Mouse (Mus musculus): Measurements from ENCODE around the gene Eya3. TPM values are rescaled to one million over a fixed set of nuclear protein-coding genes. Genes with fewer than 3 reads are reported as not detected.

Eya3 gene
- polyA plus RNA-seq, 1 experiment from 2014 or later: 14.4 TPM

DNA sequence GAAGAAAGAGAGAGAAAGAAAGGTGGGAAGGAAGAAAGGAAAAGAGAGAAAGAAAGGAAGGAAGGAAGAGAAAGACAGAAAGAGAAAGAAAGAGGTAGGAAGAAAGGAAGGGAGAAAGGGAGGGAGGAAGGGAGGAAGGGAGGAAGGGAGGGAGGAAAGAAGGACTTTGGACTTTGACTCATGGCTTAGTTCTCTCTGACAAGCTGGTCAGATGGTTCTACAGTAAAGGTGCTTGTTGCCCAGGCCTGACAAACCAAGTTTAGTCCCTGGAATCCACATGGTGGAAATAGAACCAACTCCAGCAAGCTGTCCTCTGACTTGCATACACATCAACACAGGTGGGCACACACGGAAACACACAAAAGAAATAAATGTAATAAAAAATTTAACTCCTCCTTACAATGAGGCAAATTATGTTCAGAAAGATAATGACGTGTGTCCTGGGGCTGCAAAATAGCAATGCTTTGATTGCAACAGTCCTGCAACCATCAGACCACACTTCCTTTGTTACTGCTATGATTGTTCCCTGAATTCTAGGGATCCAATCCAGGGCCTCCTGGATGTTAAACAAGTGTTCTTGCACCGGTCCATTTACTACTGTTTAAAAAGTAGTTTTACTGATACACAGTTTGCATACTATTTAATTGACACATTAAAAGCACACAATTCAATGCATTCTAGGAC, 28.3 kb upstream of the Eya3 start:
- H3K36me3 ChIP-seq (replicated peaks): no peaks in the 10 kb centered on the region
- no peak overlapping the region for H3K27ac ChIP-seq (replicated peaks)
- 0 out of 2 replicates have a peak, but pooled peaks cover 5% of the 10 kb centered on the region for H3K9me3 ChIP-seq (replicated peaks)
- 51% methylated on average over 3 of the region's 3 CpGs for WGBS (ENCODE audit: insufficient replicate concordance)
- H3K4me2 ChIP-seq: no peak overlapping the region
- no peaks in the 10 kb centered on the region for H3K4me1 ChIP-seq (replicated peaks)
- no peak overlapping the region for H3K9ac ChIP-seq
- no peak overlapping the region for H3K4me3 ChIP-seq (replicated peaks)
- H3K27me3 ChIP-seq: peaks cover 3% of the 10 kb centered on the region; the same call in 1 of the 2 replicates
- ATAC-seq (ENCODE audit: insufficient read depth): no peak

DNA sequence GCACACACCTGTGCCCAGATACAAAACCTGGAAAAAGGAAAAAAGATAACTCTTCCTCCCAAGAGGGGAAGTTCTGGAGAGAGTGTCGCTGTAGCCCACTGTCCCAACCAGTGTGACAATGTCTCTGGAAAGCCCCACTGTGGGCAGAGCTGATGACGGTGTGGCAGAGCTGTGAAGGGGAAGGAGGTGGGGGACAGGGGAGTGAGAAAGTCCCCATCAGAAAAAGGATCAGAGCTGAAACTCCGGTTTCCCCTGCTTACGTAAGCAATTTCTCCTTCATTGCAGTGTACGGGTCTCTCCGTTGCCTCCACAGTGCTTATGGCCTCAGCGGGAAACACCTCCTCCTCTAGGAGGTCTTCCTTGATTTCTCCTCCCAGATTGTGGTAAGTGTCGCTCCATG, 27.5 kb upstream of the Eya3 start:
- H3K4me2 ChIP-seq: no peak overlapping the region
- no peak for ATAC-seq (ENCODE audit: insufficient read depth)
- H3K4me3 ChIP-seq (replicated peaks): no peak overlapping the region
- no peak overlapping the region for H3K27ac ChIP-seq (replicated peaks)
- no peaks in the 10 kb centered on the region for H3K36me3 ChIP-seq (replicated peaks)
- peaks cover 3% of the 10 kb centered on the region; the same call in 1 of the 2 replicates for H3K27me3 ChIP-seq
- H3K4me1 ChIP-seq (replicated peaks): no peaks in the 10 kb centered on the region
- H3K9ac ChIP-seq: no peak overlapping the region
- H3K9me3 ChIP-seq (replicated peaks): 0 out of 2 replicates have a peak, but pooled peaks cover 5% of the 10 kb centered on the region
- 62% methylated on average over 8 of the region's 8 CpGs for WGBS (ENCODE audit: insufficient replicate concordance)

DNA sequence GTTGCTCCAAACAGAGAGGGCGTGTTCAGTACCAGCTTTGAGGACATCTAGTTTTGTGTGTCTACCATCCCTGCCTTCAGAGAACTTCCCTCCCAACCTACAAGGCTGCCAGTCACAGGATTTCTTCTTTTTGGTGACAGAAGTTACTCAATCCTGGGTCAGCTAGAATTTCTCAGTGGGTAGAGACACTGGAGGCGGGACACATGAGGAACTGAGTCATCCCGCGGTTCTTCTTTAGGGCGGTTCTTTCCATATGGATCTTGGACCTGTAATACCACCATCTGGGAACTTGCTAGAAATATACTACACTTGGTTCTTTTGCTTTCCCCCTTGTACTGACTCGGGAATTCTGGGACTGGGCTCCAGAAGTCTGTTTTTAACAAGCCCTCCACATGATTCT, 20.9 kb upstream of the Eya3 start:
- no peak overlapping the region for H3K9ac ChIP-seq
- WGBS (ENCODE audit: insufficient replicate concordance): 72% methylated on average over 6 of the region's 6 CpGs
- H3K36me3 ChIP-seq (replicated peaks): no peaks in the 10 kb centered on the region
- no peak overlapping the region for H3K27ac ChIP-seq (replicated peaks)
- H3K27me3 ChIP-seq: no peaks in the 10 kb centered on the region
- H3K4me1 ChIP-seq (replicated peaks): peaks cover 18% of the 10 kb centered on the region
- no peak for ATAC-seq (ENCODE audit: insufficient read depth)
- H3K9me3 ChIP-seq (replicated peaks): 0 out of 2 replicates have a peak, but pooled peaks cover 5% of the 10 kb centered on the region
- no peak overlapping the region for H3K4me2 ChIP-seq
- no peak overlapping the region for H3K4me3 ChIP-seq (replicated peaks)

DNA sequence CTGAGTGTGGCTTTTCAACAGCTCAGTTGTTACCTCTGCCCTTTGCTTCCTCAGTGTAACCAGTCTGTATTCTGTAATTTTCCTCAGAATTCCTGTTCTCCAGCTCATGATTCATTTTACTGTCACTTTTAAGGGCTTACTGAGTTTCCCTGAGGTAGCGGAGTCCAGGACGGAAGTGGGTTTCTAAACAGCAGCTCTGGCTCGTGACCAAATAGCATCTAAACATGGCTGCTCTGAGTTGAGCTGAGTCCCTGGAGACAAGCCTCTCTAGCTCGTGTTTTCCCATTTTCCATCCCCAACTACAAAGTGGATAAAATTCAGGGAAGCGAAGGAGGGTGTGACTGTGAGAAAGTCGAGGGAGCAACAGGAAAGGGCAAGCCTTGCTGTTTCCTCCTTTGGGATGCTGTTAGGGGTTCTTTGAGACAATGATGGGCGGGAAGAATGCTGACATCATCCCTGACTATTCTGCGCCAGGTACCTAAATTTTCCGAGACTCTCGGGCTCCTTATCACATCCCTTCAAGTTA, 19.9 kb upstream of the Eya3 start:
- Histone ChIP-seq H3K4me2 (no peak overlapping the region), H3K27me3 (no peaks in the 10 kb centered on the region), H3K4me1 (replicated peaks) (peaks cover 26% of the 10 kb centered on the region), H3K4me3 (replicated peaks) (no peak overlapping the region), H3K9ac (no peak overlapping the region), H3K27ac (replicated peaks) (no peak overlapping the region), H3K9me3 (replicated peaks) (0 out of 2 replicates have a peak, but pooled peaks cover 5% of the 10 kb centered on the region), H3K36me3 (replicated peaks) (no peaks in the 10 kb centered on the region)
- no peak for ATAC-seq (ENCODE audit: insufficient read depth)
- 71% methylated on average over 10 of the region's 10 CpGs for WGBS (ENCODE audit: insufficient replicate concordance)

DNA sequence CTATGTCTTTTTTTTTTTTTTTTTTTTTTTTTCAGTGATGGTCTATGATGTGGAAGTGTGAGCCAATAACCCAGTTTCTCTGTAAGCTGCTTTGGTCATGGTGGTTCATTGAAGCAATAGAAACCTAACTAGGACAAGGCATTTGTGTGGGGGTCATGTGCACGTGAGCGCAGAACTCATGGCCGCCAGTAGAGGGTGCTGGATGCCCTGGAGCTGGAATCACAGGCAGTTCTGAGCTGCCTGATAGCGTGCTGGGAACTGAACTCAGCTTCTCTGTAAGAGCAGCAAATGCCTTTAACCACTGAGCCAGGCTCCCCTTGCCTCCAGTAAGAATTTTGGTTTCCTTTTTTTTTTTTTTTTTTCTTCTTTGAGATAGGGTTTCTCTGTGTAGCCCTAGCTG, 18.7 kb upstream of the Eya3 start:
- Histone ChIP-seq H3K4me3 (replicated peaks) (no peak overlapping the region), H3K27me3 (no peaks in the 10 kb centered on the region), H3K9ac (no peak overlapping the region), H3K4me1 (replicated peaks) (peaks cover 37% of the 10 kb centered on the region), H3K4me2 (no peak overlapping the region), H3K36me3 (replicated peaks) (no peaks in the 10 kb centered on the region), H3K9me3 (replicated peaks) (0 out of 2 replicates have a peak, but pooled peaks cover under 1% of the 10 kb centered on the region), H3K27ac (replicated peaks) (no peak overlapping the region)
- WGBS (ENCODE audit: insufficient replicate concordance): 85% methylated on average over 4 of the region's 4 CpGs
- no peak for ATAC-seq (ENCODE audit: insufficient read depth)

DNA sequence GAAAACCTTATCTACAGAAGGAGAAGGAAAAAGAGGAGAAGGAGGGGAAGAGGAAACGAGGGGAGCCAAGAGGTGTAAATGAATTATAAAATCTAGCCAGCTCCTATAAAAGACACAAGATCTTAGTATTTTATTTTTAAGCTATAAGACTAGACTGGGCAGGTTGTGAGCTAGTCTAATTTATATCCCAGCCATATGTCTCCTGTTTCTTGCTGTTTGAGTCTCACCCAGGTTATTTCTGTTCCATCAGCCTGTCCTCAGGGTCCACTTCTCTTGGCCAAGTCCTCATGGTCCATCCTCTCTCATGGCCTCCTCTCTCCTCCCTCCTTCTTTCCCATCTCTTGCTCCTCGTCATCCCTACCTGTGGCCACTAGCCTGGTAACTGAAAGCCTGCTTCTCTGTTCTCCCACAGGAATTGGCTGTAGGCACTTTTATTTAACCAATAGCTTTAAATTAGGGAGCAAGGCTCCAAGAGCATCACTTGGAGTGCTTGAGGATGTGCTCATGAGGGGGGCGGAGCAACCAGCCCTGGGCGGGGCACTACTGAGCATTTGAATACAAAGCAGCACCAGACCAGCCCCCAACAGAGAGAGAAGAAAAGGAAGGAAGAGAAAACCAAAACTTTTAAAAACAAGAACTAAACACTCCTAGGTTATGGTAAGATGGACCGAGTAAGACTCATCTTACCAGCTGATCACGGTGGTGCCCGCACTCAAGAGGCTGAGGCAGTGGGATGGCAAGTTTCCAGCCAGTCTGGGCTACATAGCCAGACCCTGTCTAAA, 17.3 kb upstream of the Eya3 start:
- no peak for ATAC-seq (ENCODE audit: insufficient read depth)
- Histone ChIP-seq H3K9me3 (replicated peaks) (no peaks in the 10 kb centered on the region), H3K4me2 (no peak overlapping the region), H3K36me3 (replicated peaks) (no peaks in the 10 kb centered on the region), H3K27me3 (no peaks in the 10 kb centered on the region), H3K4me1 (replicated peaks) (peaks cover 45% of the 10 kb centered on the region), H3K27ac (replicated peaks) (0 out of 2 replicates have a peak overlapping the region, but pooled peaks have one; percentile 43), H3K9ac (no peak overlapping the region), H3K4me3 (replicated peaks) (no peak overlapping the region)
- WGBS (ENCODE audit: insufficient replicate concordance): 58% methylated on average over 7 of the region's 7 CpGs

DNA sequence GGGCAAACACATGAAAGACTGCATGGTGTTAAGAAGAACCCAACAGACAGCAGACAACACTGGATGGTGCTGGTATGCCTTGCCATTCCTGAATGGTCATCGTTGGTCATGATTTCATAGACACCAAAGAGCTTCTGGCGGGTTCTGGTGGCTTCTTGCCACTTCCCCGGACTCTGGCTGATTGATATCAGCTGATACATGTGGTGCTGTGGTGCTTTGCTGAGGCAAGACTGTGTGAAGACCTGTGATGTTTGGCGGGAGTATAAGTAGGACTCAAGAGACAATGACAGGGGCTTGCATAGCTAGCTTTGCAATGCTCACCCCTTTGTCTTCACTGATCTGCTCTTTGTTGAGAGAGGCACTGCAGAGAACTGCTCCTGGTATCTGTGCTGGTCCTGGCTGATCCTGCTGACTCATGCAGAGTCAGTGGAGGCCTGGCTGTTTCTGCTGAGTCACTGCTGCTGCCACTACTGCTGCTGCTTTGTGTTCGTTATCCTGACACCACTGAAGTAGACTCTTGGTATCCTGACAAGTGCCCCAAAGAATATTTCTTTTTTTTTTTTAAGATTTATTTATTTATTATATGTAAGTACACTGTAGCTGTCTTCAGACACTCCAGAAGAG, 14.6 kb upstream of the Eya3 start:
- Histone ChIP-seq H3K36me3 (replicated peaks) (no peaks in the 10 kb centered on the region), H3K4me3 (replicated peaks) (no peak overlapping the region; the same call in 1 of the 2 replicates), H3K9ac (peak overlapping the region; percentile 43; the same call in 1 of the 2 replicates), H3K27ac (replicated peaks) (peak overlapping the region; percentile 94), H3K9me3 (replicated peaks) (no peaks in the 10 kb centered on the region), H3K4me2 (peak overlapping the region; percentile 52), H3K4me1 (replicated peaks) (peaks cover 52% of the 10 kb centered on the region), H3K27me3 (no peaks in the 10 kb centered on the region)
- peak; percentile 94 for ATAC-seq (ENCODE audit: insufficient read depth)
- WGBS (ENCODE audit: insufficient replicate concordance): 28% methylated on average over 5 of the region's 5 CpGs

DNA sequence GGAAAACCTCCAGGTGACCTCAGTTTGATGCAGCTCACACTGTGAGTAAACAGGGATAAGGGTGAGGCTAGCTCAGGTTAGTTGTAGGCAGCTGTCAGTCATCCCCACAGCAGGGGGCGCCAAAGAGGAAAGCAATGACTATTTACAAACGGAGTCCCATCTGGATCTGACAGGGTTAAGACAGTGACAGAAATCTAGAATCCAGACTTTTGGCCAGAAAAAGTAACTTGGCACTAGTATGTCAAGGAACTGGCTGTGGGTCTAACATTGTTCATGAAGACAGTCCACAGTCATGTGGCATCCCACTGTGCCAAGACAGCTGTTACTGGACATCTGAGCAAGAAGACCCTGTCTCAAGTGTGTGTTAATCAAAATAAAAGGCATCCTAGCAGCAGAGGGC, 10.0 kb upstream of the Eya3 start:
- Histone ChIP-seq H3K4me3 (replicated peaks) (no peak overlapping the region), H3K4me2 (no peak overlapping the region), H3K9me3 (replicated peaks) (no peaks in the 10 kb centered on the region), H3K27ac (replicated peaks) (peak overlapping the region; percentile 51), H3K4me1 (replicated peaks) (peaks cover 46% of the 10 kb centered on the region), H3K36me3 (replicated peaks) (no peaks in the 10 kb centered on the region), H3K27me3 (no peaks in the 10 kb centered on the region; the same call in 1 of the 2 replicates), H3K9ac (no peak overlapping the region)
- 9% methylated on average over 2 of the region's 2 CpGs for WGBS (ENCODE audit: insufficient replicate concordance)
- no peak for ATAC-seq (ENCODE audit: insufficient read depth)

DNA sequence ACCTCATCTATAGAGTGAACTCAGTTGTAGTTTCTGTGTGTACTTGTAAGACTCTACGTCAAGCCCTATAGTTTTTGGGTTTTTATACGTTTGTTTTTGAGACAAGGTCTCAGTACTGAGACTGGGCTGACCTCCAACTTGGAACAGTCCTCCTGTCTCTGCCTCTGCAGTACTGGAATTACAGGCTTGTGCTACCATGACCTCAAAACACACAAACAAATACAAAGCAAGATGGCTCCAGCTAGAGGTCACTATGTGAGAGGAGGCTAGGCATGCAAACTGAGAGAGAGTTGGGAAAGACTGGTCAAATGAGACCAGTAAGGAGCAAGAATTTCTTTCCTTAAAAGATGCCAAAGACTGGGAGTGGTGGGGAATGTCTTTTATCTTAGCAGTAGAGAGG, 2.8 kb upstream of the Eya3 start:
- WGBS (ENCODE audit: insufficient replicate concordance): 89% methylated on average over 2 of the region's 2 CpGs

DNA sequence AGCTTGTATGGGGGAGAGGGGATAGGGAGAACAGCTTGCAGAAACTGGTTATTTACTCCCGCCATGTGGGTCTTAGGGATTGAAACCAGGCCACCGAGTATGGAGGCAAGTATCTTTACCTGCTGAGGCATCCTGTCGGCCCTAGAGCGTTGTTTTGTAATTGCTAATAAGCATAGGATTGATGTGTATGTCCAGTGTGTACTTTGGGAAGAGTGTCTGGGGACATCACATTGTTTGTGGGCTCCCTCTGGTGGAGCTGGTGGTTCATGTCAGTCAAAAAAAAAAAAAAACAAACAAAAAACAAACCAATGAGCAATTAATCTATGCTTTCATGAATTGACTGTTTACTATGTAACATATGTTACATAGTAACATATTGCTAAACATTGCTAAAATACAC, 2.2 kb upstream of the Eya3 start:
- Histone ChIP-seq H3K27me3 (no peaks in the 10 kb centered on the region; the same call in 1 of the 2 replicates), H3K4me3 (replicated peaks) (no peak overlapping the region), H3K9me3 (replicated peaks) (no peaks in the 10 kb centered on the region), H3K4me1 (replicated peaks) (peaks cover 23% of the 10 kb centered on the region), H3K36me3 (replicated peaks) (peaks cover 2% of the 10 kb centered on the region), H3K27ac (replicated peaks) (no peak overlapping the region), H3K9ac (no peak overlapping the region), H3K4me2 (no peak overlapping the region)
- WGBS (ENCODE audit: insufficient replicate concordance): 35% methylated on average over 4 of the region's 4 CpGs
- no peak for ATAC-seq (ENCODE audit: insufficient read depth)

More for the DNA sequence above, 2.8 kb upstream of the Eya3 start:
- no peak overlapping the region for H3K4me3 ChIP-seq (replicated peaks)
- H3K9ac ChIP-seq: no peak overlapping the region
- peaks cover 22% of the 10 kb centered on the region for H3K4me1 ChIP-seq (replicated peaks)
- no peaks in the 10 kb centered on the region for H3K9me3 ChIP-seq (replicated peaks)
- H3K4me2 ChIP-seq: no peak overlapping the region
- no peak overlapping the region for H3K27ac ChIP-seq (replicated peaks)
- ATAC-seq (ENCODE audit: insufficient read depth): no peak
- H3K27me3 ChIP-seq: no peaks in the 10 kb centered on the region; the same call in 1 of the 2 replicates
- H3K36me3 ChIP-seq (replicated peaks): no peaks in the 10 kb centered on the region
